Mouse (Mus musculus): Measurements from ENCODE around the gene Mrrf. TPM values are rescaled to one million over a fixed set of nuclear protein-coding genes. Genes with fewer than 3 reads are reported as not detected.

The Mrrf gene
- polyA plus RNA-seq, 1 experiment from 2014 or later: 34.2 TPM

DNA sequence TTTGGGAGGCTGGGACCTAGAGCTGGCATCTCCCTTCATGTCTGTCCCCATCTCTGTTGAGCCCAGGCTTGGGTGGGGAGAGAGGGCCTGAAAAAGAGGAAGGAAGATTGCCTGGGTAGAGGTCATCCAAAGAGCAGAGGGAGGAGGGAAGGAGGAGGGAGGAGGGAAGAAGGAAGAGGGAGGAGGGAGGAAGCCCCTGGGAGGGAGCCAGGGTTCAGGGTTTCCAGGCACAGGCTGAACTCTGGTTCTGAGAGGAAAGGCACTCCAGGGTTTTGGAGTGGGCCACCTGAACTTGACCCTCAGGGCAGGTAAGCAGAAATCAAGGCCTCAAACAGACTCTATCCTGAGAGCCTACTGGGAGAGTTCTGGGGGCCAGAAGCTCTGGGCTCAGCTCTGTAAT lies 80.4 kb downstream of the Mrrf start:
- Histone ChIP-seq H3K9ac (no peak overlapping the region), H3K27me3 (replicated peaks) (peaks cover 9% of the 10 kb centered on the region), H3K27ac (ENCODE audit: poor library complexity, severe bottlenecking) (peak overlapping the region; percentile 62), H3K4me1 (replicated peaks) (peaks cover 53% of the 10 kb centered on the region), H3K36me3 (no peaks in the 10 kb centered on the region), H3K4me2 (peak overlapping the region; percentile 48), H3K4me3 (peak overlapping the region; percentile 13; the same call in 1 of the 2 replicates), H3K9me3 (replicated peaks) (no peaks in the 10 kb centered on the region)
- ATAC-seq (ENCODE audit: insufficient number of reproducible peaks, low FRiP score): peak; percentile 19

DNA sequence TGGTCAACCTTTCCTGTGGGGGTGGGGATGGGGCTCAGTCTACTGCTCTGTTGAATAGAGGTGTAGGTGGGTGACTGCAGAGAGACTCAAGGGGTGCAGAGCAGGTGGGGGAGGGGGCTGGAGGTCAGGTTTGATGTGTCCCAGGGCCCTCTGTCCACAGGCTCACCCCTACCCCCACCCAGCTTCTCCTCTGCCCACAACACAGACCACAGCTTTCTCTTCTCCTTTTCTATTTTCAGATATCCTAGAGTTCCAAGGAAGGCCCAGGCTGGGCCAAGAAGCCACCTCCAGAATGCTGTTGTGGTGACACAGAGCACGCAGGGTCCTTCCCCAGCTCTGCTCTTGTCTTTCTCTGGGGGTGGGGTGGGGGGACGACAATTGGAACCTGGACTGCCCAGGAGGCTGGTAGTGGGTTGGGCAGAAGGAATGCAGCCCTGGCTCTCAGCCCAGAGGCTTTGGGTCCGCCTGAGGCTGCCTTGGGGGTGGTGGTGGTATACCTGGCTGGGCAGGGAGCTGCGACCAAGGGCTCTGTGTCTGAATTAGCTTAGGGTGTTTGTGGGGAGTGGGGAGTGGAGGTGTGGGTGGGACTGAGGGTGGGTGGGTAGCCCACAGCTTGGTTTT lies 80.9 kb downstream of the Mrrf start:
- H3K9me3 ChIP-seq (replicated peaks): no peaks in the 10 kb centered on the region
- 33% methylated on average over 4 of the region's 4 CpGs for WGBS
- peak overlapping the region; percentile 48 for H3K4me2 ChIP-seq
- H3K27ac ChIP-seq (ENCODE audit: poor library complexity, severe bottlenecking): peak overlapping the region; percentile 62
- no peaks in the 10 kb centered on the region for H3K36me3 ChIP-seq
- peaks cover 49% of the 10 kb centered on the region for H3K4me1 ChIP-seq (replicated peaks)
- H3K27me3 ChIP-seq (replicated peaks): peaks cover 4% of the 10 kb centered on the region
- ATAC-seq (ENCODE audit: insufficient number of reproducible peaks, low FRiP score): 0 out of 2 replicates have a peak, but pooled peaks have one; percentile 22
- H3K4me3 ChIP-seq: peak overlapping the region; percentile 13; the same call in 1 of the 2 replicates
- 0 out of 2 replicates have a peak overlapping the region, but pooled peaks have one; percentile 4 for H3K9ac ChIP-seq

DNA sequence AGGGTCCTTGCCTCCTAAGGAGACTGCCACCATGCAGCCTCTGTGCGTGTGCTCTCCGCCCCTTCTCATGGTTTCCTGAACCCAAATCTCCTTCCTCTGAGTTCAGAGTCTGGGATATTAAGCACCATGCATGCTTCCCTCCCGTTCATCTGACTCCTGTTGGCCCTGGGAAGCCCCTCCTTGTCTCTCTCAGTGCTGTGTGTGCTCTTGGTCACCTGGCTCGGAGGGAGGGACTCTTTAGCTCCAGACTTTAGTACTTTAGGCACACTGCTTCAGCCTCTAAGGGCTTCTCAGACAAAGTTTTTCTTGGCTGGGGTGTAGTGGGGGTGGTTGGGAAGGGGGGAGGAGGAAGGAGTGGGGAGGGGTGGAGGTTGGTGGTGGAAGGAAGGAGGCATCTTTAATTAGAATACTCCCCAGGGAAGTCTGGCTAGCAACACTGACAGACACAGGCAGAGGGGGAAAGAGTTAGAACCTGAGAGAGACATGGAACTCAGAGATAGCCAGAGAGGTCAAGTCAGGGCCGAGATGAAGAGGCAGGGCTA lies 81.6 kb downstream of the Mrrf start:
- 0 out of 2 replicates have a peak overlapping the region, but pooled peaks have one; percentile 4 for H3K9ac ChIP-seq
- no peaks in the 10 kb centered on the region for H3K27me3 ChIP-seq (replicated peaks)
- WGBS: 39% methylated on average over 5 of the region's 5 CpGs
- H3K4me2 ChIP-seq: peak overlapping the region; percentile 48
- no peaks in the 10 kb centered on the region for H3K36me3 ChIP-seq
- peak overlapping the region; percentile 62 for H3K27ac ChIP-seq (ENCODE audit: poor library complexity, severe bottlenecking)
- H3K9me3 ChIP-seq (replicated peaks): no peaks in the 10 kb centered on the region
- H3K4me1 ChIP-seq (replicated peaks): peaks cover 42% of the 10 kb centered on the region
- no peak; the same call in 1 of the 2 replicates for ATAC-seq (ENCODE audit: insufficient number of reproducible peaks, low FRiP score)
- no peak overlapping the region for H3K4me3 ChIP-seq

DNA sequence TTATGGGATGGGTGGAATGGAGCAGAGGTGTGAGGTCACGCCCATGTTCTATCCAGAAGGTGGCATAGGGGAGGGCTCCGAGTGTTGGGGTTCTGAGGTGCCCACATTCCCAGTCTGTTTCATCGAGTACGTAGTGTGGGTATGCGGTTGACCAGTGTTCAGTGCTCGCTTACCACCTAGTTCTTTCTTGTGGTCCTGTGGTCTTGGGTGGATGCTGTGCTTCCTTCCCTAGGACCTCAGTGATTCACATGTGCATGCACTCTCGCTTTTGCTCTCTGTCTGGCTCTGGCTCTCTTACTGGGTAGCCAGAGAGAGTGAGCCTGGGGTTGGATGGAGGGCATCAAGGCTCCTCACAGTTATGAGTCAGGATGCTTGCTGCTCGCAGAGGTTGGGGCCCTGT lies 83.9 kb downstream of the Mrrf start:
- 84% methylated on average over 8 of the region's 8 CpGs for WGBS
- H3K4me1 ChIP-seq (replicated peaks): peaks cover 41% of the 10 kb centered on the region
- no peaks in the 10 kb centered on the region for H3K27me3 ChIP-seq (replicated peaks)
- no peak overlapping the region for H3K9ac ChIP-seq
- H3K36me3 ChIP-seq: no peaks in the 10 kb centered on the region
- H3K9me3 ChIP-seq (replicated peaks): no peaks in the 10 kb centered on the region
- H3K4me3 ChIP-seq: no peak overlapping the region
- H3K27ac ChIP-seq (ENCODE audit: poor library complexity, severe bottlenecking): no peak overlapping the region
- no peak for ATAC-seq (ENCODE audit: insufficient number of reproducible peaks, low FRiP score)
- H3K4me2 ChIP-seq: no peak overlapping the region

DNA sequence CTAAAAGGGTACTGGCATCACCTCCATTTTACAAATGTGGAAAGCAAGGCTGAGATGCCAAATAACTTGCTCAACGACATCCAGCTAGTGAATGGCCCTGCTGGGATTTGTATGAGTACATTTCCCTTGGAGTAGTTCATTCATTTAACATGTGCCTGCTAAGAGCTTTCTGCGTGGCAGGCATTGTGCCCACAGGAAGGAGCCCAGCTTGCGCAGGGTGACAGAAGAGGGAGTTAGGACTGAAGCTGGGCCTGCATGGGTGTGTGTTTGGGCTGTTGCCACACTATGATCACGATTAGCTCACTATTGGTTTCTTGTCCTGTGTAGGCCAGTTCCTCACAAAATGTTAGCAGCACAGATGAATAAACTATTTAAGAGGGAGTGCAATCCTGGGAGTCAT lies 84.7 kb downstream of the Mrrf start:
- Histone ChIP-seq H3K27me3 (replicated peaks) (no peaks in the 10 kb centered on the region), H3K9me3 (replicated peaks) (no peaks in the 10 kb centered on the region), H3K4me3 (no peak overlapping the region), H3K4me1 (replicated peaks) (peaks cover 39% of the 10 kb centered on the region), H3K9ac (no peak overlapping the region), H3K36me3 (no peaks in the 10 kb centered on the region), H3K4me2 (no peak overlapping the region), H3K27ac (ENCODE audit: poor library complexity, severe bottlenecking) (no peak overlapping the region)
- 84% methylated on average over 4 of the region's 4 CpGs for WGBS
- no peak for ATAC-seq (ENCODE audit: insufficient number of reproducible peaks, low FRiP score)

DNA sequence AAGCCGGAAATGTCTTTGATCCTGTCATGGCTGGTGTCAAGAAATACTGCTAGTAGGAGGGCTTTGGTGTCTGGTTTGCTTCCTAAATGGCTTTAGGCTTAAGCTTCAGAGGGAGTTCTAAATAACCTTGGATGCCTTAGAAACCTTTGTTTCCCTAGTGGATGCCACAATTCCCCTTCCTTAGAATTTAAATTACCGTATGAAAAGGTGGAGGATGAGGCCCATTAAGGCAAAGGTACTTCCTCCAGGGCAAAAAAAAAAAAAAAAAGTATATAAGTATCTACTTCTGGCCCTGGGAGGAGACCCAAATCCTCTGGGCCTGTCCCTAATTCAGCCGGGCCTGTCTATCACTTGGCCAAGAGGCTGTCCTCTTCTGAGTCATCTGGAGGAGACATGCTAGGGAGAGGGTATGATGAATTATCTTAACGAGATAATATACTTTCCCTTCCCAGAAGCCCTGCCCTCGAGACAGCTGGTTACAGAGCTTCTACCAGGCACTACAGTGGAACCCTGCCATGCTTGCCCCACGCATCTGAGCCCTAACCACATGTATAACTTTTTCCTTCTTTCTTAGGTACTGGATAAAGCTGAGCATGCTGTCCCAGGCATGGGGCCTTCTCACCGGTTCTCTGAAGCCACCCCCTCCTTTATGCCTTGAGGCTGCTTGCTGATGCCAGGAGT lies 86.1 kb downstream of the Mrrf start:
- Histone ChIP-seq H3K9me3 (replicated peaks) (no peaks in the 10 kb centered on the region), H3K4me1 (replicated peaks) (peaks cover 25% of the 10 kb centered on the region), H3K4me3 (no peak overlapping the region), H3K27me3 (replicated peaks) (no peaks in the 10 kb centered on the region; the same call in 1 of the 2 replicates), H3K9ac (no peak overlapping the region), H3K36me3 (no peaks in the 10 kb centered on the region), H3K27ac (ENCODE audit: poor library complexity, severe bottlenecking) (no peak overlapping the region), H3K4me2 (no peak overlapping the region)
- no peak for ATAC-seq (ENCODE audit: insufficient number of reproducible peaks, low FRiP score)
- WGBS: 63% methylated on average over 7 of the region's 7 CpGs

DNA sequence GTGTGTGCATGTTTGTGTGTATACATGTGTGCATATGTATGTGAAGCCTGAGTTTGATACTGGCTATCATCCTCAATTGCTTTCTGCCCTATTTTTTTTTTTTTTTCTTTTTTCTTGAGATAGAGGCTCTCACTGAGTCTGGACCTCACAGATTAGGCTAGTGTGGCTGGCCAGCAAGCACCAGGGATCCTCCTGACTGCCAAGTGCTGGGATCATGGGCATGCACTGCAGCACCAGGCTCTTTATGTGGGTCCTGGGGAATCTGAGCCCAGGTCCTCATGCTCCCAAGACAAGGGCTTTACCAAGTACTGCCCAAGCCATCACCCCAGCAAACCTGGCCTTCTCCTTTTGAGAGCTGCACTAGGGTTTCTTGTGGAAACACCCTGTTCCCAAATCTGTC lies 87.2 kb downstream of the Mrrf start:
- Histone ChIP-seq H3K27ac (ENCODE audit: poor library complexity, severe bottlenecking) (no peak overlapping the region), H3K36me3 (no peaks in the 10 kb centered on the region), H3K4me2 (no peak overlapping the region), H3K27me3 (replicated peaks) (no peaks in the 10 kb centered on the region; the same call in 1 of the 2 replicates), H3K9ac (no peak overlapping the region), H3K4me3 (no peak overlapping the region), H3K9me3 (replicated peaks) (no peaks in the 10 kb centered on the region), H3K4me1 (replicated peaks) (peaks cover 14% of the 10 kb centered on the region)
- ATAC-seq (ENCODE audit: insufficient number of reproducible peaks, low FRiP score): no peak

DNA sequence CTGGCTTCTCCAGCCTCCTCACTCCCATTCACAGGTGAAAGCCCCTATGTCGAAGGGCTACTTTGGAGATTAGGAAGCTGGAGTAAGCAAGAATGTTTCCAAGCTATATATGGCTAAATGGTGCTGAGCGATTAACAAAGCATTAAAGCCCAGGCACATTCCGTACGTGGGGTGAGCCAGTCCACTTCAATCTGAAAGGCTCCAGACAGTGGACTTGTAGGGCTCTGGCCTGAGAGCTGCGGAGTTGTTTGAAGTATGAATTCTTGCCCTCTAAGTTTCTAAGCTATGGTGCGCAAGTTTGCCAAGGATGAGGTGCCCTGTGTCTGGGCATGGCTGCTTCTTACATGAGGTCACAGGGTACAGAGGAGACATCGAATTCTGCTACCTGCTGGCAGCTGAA lies 88.0 kb downstream of the Mrrf start:
- Histone ChIP-seq H3K36me3 (no peaks in the 10 kb centered on the region), H3K27me3 (replicated peaks) (peaks cover 2% of the 10 kb centered on the region; the same call in 1 of the 2 replicates), H3K9ac (no peak overlapping the region), H3K4me1 (replicated peaks) (peaks cover 14% of the 10 kb centered on the region), H3K4me3 (no peak overlapping the region), H3K4me2 (no peak overlapping the region), H3K9me3 (replicated peaks) (no peaks in the 10 kb centered on the region), H3K27ac (ENCODE audit: poor library complexity, severe bottlenecking) (no peak overlapping the region)
- no peak for ATAC-seq (ENCODE audit: insufficient number of reproducible peaks, low FRiP score)
- 62% methylated on average over 7 of the region's 7 CpGs for WGBS

DNA sequence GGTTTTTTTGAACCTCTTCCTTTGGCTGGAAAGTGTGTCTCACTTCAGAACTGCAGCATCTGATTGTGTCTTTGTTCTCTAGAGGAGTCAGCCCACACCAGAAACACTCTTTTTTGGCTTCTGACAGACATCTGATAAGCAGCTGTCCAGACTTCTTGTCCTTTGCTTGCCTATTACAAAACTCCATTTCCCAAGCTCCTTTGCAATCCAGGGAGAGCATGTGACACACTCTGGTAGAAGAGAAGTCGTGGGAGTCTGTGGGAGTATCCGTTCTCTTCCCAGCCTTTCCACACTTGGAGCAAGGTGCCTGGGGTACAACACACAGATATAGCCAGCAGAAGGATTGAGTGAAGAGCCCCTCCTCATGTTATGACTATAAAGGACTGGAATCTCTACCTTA lies 88.4 kb downstream of the Mrrf start:
- no peak overlapping the region for H3K4me3 ChIP-seq
- H3K4me2 ChIP-seq: no peak overlapping the region
- H3K9me3 ChIP-seq (replicated peaks): no peaks in the 10 kb centered on the region
- 24% methylated on average over 2 of the region's 2 CpGs for WGBS
- H3K4me1 ChIP-seq (replicated peaks): peaks cover 14% of the 10 kb centered on the region
- no peak overlapping the region for H3K27ac ChIP-seq (ENCODE audit: poor library complexity, severe bottlenecking)
- H3K27me3 ChIP-seq (replicated peaks): peaks cover 3% of the 10 kb centered on the region; the same call in 1 of the 2 replicates
- H3K9ac ChIP-seq: no peak overlapping the region
- H3K36me3 ChIP-seq: no peaks in the 10 kb centered on the region
- ATAC-seq (ENCODE audit: insufficient number of reproducible peaks, low FRiP score): no peak

DNA sequence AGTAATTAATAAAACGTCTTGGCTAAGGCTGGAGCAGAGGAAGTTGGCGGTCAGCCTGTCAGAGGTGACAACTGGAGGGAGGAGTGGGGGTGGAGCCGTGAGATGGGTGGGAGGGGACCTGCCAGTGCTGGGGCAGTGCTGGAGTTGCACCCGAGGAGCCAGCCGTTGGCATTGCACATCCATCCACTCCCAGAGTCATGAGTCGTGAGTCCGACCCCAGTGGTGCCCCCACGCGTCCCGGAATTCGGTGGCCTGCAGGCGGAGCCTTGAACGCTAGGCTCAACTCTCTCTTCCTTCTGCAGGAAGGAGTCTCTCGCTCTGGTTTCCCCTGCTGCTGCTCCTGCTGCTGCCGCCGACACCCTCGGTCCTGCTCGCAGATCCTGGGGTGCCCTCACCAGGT lies 94.2 kb downstream of the Mrrf start, which contains the start of gene Ptgs1:
Ptgs1 (plus strand) TSS at position 61 of the 400 bp plus-strand sequence.
- H3K4me1 ChIP-seq (replicated peaks): peaks cover 45% of the 10 kb centered on the region
- peak within 1 kb of the TSS; percentile 61 for H3K4me3 ChIP-seq
- no peaks in the 10 kb centered on the region for H3K9me3 ChIP-seq (replicated peaks)
- H3K36me3 ChIP-seq: no peaks in the 10 kb centered on the region
- WGBS: 0% methylated on average over 18 of the region's 18 CpGs
- peak within 1 kb of the TSS; percentile 80 for H3K9ac ChIP-seq
- peak within 1 kb of the TSS; percentile 51; the same call in 1 of the 2 replicates for H3K27ac ChIP-seq (ENCODE audit: poor library complexity, severe bottlenecking)
- peaks cover 6% of the 10 kb centered on the region; the same call in 1 of the 2 replicates for H3K27me3 ChIP-seq (replicated peaks)
- H3K4me2 ChIP-seq: peak within 1 kb of the TSS; percentile 87
- ATAC-seq (ENCODE audit: insufficient number of reproducible peaks, low FRiP score): peak; percentile 66

DNA sequence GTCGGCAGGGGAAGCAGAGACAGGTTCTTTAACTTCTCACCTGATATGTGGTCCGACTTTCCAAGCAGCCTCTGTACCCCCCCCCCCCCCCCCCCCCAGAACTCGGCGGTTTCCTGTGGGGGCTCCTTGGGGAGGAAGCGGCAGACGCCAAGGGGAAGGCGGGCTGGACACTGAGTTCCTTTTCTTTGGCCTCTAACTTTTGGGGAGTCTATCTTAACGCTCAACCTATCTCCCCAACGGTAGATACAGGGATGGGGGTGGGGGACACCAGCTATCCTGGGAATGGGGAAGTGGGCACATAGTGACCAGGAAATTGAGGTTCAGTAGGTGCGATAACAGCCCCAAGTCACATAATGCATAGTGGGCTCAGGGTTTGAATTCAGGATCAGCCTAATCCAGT lies 94.8 kb downstream of the Mrrf start:
- no peak for ATAC-seq (ENCODE audit: insufficient number of reproducible peaks, low FRiP score)
- no peaks in the 10 kb centered on the region for H3K36me3 ChIP-seq
- peaks cover 51% of the 10 kb centered on the region for H3K4me1 ChIP-seq (replicated peaks)
- peaks cover 6% of the 10 kb centered on the region; the same call in 1 of the 2 replicates for H3K27me3 ChIP-seq (replicated peaks)
- peak overlapping the region; percentile 80 for H3K9ac ChIP-seq
- WGBS: 20% methylated on average over 10 of the region's 10 CpGs
- no peaks in the 10 kb centered on the region for H3K9me3 ChIP-seq (replicated peaks)
- peak overlapping the region; percentile 87 for H3K4me2 ChIP-seq
- H3K27ac ChIP-seq (ENCODE audit: poor library complexity, severe bottlenecking): peak overlapping the region; percentile 51; the same call in 1 of the 2 replicates
- H3K4me3 ChIP-seq: peak overlapping the region; percentile 61
